Mouse (Mus musculus): ENCODE results near the gene Nacc1.

GRCm38 (mm10) chr8:84699861-84700322, 12.2 kb upstream of the Nacc1 start:
- TF ChIP-seq POLR2A (IDR thresholded peaks at IDR 0.05; ENCODE audit: low read depth, low read length) (no peak), CTCF (IDR thresholded peaks at IDR 0.05; ENCODE audit: extremely low read depth, insufficient read length, insufficient replicate concordance, low read depth, low read length) (peak; percentile 73; the same call in 1 of the 2 replicates)

All from small intestine, adult 2 months (tissue).